Mouse (Mus musculus) ovary, postnatal 14 days (tissue): ENCODE data around the gene Golph3l.
A peak's percentile ranks its signal among the peaks of the same experiment; 100 is the strongest.

Source experiments
- DNase-seq: peaks from one replicate; pipeline ENCODE4 v3.0.0; 2022; ENCODE audit warnings: low spot score

The Golph3l gene

DNA sequence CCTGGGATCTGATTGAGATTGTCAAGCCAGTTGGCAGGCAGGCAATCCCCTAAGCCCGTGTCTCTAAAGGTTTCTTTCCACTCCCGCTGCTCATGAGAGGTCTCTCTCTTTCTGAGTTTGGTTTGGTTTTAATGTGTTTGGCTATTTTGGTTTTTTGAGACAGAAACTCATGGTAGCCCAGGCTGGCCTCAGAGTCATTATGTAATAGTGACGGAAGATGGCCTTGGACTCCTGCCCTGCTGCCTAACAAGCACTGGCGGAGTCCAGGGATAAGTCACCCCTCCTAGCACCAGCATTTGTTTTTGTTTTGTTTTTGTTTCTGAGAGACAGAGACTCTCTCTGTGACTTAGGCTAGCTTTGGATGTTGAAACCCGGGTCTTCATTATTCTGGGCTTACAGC is 66.7 kb downstream of the Golph3l start:
- no peak for DNase-seq

DNA sequence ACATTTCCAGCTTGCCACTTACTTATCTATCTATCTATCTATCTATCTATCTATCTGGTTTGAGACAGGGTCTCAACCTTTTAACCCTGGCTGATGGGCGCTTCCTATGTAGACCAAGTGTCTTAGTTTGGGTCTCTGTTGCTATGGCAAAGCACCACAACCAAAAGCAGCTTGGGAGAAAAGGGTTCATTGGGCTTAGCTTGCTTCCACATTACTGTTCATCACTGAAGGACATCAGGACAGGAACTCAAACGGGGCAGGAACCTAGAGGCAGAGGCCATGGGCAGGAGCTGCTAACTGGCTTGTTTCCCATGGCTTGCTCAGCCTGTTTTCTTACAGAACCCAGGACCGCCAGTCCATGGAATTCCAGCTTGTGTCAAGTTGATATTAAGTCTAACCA is 68.4 kb downstream of the Golph3l start:
- no peak for DNase-seq

DNA sequence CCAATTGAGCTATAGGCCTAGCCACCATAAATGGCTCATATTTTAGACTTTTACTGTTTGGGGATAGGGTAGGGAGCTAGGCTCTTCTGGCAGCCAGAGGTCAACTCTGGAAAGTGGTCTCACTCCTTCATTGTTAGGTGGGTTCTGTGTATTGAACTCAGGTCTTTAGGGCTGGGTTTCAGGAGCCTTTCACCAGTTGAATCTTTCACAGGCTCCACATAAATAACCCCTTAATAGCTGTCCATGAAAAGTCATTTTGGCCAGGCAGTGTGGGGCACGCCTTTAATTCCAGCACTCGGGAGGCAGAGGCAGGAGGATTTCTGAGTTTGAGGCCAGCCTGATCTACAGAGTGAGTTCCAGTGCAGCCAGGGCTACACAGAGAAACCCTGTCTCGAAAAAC is 69.0 kb downstream of the Golph3l start:
- no peak for DNase-seq

DNA sequence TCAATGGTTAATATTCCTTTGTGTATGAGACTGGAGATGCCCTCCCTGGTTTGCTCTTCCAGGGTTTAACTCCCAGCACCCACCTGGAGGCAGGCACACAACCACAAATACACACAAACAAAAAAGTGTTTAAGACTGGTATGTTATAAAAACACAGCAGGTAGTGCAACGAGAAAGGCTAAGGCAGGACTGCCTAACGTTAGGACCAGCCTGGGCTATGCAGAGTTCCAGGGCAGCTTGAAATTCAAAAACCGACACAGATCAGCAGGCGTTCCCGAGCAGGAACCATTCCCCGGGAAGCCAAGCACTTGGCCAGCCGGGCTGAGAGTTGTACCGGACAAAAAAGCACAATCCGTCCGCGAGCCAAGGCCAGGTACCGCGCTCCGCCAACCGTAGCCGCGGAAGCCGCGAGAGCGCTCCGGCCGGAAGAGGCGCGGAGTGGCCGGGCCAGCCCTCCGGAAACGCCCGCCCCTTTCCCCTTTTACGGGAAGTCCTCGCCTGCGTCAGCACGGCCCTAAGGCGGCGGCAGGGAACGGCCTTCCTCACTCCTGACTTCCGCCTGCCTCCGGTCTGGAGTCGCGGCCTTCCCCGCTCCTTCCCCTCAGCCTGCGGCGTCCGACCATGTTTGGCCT is 69.6 kb downstream of the Golph3l start, which contains the start of gene Mcl1:
Gene Mcl1 (plus strand): TSS at position 553 of the 632 bp plus-strand sequence.
- peak; percentile 93 for DNase-seq

DNA sequence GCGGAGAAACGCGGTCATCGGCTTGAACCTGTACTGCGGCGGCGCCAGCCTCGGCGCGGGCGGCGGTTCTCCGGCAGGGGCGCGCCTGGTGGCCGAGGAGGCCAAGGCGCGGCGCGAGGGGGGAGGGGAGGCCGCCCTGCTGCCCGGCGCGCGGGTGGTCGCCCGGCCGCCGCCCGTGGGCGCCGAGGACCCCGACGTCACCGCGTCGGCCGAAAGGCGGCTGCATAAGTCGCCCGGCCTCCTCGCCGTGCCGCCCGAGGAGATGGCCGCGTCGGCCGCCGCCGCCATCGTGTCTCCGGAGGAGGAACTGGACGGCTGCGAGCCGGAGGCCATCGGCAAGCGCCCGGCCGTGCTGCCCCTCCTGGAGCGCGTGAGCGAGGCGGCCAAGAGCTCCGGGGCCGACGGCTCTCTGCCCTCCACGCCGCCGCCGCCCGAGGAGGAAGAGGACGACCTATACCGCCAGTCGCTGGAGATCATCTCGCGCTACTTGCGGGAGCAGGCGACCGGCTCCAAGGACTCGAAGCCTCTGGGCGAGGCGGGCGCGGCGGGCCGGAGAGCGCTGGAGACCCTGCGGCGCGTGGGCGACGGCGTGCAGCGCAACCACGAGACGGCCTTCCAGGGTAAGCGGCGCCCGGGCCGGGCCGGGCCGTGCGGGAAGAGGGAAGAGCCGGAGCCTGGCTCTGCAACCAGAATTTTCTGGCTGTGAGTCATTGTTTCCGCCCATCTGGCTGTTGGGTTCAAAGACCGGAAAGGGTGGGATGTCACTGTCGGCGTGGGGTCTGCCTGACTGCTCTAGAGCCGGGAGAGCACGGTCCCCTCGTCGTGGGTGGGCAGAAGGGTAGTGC is 70.4 kb downstream of the Golph3l start:
- DNase-seq, result peak; percentile 59

DNA sequence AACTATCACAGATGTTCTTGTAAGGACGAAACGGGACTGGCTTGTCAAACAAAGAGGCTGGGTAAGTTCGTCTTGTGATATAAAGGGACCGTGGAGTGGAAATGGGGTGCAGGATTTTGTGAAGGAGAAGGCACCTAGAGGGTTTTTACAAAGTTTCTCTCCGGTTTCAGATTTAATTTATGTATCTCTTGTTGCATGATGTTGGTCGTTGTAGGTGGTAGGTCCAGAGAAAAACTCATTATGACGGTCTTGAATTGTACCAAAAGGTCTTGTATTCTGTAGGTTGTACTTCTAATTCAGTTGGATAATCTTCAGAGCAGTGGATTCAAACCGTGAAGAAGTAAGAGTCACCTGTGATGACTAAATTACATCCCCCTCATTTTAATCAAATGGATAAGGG is 71.2 kb downstream of the Golph3l start:
- no peak for DNase-seq

DNA sequence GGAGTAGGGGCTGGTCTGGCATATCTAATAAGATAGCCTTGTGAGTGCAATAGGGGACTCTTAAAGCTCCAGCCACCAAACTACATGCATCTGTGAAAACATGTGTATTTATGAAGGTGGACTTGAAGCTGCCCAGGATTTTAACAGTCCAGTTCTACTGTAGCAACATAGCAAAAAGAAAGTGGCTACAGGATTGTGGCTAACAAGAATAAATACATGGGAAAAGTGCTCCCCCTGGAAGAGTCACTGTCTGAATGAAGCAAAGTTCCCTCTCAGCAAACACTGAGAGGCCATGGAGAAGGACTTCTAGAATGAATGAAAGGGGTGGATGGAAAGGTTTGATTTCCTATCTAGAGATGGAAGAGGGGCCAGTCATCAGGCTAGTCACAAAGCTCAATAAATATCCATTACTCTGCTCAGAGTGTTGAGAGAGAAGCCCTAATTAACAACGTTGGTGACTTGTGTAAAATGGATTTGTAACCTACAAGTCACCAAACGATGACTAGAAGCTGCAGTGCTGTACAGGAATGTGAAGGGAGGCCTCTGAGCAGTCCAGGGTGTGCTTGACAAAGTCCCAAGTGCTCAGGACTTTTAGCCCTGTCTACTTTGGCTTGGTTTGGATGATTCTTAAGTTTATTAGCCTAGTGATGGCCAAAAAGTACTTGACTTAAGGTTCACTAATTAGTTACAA is 72.2 kb downstream of the Golph3l start:
- no peak for DNase-seq

DNA sequence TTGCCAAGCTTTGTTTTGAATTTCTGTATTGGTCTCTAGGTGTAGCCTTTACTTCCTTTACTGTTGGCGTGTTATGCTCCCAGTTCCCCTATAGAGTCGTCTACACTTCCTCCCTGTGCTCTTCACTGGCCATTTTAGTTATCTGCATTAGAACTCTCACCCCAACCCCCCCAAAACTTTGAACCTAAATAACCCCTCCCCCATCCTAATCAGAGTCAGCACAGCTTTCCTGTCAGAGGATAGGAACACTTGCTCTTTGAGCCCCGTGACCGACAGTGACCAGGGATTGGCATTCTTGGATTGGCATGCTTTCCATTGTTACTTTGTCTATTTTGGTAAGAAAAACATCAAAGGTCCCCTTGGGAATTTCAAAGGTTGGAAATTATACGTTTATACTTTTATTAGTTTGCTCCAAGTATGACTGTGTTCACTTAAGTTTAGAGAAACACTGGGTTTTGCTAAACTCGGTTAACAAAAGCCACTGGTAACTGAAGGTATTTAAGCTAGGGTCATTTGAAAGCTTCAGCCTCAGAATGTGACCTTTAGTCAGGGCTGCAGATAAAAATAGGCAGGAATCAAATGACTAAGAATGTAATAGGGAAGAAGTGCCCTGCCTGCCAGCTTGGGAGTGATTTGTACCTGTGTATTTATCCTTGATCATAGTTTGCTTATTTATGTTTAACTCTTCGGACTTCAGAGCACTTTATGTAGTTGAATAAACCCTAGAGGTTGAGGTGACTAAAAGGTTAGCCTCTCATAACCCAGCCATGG is 73.4 kb downstream of the Golph3l start:
- DNase-seq, result no peak

DNA sequence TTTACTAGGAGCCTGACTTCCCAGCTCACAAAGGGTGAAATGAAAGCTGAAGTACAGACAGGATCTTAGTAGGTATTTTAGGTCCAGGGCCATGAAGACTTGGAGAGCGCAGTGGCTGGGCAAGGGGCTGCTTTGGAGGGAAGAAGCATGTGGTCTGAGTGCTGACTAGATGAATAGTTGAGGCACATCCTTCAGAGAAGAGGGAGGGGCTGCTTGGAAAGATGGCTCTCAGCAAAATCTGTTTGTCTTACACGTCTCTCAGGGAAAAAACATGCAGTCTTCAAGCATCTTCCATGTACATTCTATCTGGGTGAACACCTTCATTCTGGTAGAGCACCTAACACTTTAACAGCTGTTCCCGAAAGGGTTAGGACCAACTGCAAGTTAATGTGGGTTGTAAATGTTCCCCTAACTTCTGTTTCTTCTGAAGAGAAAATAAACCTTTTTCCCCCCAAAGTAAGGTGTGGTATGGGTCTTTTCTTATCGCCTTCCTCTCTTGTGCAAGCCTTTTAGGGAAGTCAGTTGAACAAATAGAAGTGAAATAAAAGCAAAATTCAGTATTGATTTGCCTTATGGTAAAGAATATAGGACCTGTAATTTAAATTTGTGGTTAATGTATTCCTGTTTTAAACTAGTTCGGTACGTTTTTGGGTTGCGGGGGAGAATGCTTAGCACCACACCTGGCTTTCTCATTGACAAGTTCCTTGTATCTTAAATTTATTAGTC is 74.2 kb downstream of the Golph3l start:
- DNase-seq, result no peak

DNA sequence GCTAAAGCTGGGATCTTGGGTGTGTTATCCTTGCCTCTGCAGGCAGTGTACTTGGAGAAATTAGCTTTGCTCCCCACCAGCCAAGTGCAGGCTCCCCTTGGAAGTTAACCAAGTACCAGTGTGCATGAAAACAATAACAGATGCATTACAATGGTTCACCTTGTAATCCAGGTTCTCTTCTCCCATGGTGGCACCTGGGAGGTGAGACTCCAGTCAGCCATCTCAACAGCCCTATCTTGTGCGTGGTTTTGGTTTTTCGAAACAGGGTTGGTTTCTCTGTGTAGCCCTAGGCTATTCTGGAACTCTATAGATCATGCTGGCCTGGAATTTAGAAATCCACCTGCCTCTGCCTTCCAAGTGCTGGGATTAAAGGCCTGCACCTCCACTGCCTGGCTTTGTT is 74.8 kb downstream of the Golph3l start:
- no peak for DNase-seq

DNA sequence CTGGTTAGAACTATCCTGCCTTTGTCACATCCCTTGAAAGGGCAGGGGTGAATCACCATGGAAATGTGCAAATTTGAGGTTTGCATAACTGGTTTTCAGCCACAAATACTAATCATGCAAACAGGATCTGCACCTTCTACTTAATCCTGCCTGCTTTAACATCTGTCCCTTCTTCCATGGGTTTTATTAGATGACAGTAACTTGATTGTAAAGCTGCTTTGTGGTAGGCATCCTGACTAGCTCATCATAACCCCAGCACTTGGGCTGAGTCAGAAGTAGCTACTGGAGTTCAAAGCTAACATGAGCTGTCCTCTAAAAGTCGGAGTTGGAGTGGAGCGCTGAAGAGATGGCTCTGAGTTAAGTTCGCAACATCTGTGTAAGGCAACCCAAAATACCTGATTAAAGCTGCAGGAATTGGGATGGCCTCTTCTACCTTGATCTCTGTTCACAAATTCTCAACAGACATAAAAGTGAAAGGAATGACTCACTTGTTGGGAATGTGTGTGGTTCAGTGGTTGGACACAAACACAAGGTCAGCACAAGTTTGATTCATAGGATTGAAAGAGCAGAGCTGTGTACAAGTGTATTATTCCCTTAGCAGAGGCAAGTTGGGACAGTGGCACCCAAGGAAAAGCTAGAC is 75.4 kb downstream of the Golph3l start:
- no peak for DNase-seq

DNA sequence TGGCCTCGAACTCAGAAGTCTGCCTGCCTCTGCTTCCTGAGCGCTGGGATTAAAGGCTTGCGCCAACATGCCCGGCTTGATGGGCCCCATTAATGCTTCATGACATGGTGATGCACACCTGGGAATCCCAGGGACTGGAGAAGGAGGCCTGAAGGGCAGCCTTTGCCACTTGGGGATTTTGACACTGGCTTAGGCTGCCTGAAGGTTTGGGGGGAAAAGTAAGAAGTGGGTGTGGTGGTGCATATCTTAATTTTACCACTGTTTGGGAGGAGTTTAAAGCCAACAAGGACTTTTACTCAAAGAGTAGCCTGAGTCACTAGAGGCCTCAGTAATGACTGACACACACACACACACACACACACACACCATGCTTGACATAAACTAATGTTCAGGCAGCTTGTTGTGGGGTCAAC is 76.2 kb downstream of the Golph3l start:
- no peak for DNase-seq

DNA sequence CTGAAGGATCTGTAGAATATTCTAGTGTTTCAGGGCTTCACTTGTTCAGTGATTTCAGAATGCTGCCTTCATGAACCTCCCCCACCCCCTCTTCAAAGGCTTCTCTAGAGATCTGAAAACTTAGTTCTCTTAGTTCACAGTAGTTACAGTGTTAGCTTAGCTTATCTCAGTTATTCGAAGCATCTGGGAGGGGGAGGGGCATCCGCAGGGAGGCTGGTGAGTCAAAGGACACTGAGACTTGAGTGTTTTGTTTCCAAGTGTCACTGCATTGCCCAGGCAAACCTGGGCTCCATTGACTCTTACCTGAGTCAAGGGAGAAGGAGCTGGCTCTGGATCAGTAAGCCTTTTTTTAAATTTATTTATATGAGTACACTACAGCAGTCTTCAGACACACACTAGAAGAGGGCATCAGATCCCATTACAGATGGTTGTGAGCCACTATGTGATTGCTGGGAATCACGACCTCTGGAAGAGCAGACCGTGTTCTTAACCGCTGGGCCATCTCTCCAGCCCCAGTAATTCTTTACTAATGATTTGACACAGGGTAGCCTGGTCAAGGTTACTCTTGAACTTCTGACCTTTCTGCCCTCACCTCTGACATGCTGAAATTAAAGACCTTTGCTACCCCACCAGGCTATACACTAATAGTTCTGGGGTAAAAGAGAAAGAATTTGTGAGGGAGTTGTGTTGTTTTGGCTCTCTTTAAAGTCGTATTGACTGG is 77.5 kb downstream of the Golph3l start:
- no peak for DNase-seq

DNA sequence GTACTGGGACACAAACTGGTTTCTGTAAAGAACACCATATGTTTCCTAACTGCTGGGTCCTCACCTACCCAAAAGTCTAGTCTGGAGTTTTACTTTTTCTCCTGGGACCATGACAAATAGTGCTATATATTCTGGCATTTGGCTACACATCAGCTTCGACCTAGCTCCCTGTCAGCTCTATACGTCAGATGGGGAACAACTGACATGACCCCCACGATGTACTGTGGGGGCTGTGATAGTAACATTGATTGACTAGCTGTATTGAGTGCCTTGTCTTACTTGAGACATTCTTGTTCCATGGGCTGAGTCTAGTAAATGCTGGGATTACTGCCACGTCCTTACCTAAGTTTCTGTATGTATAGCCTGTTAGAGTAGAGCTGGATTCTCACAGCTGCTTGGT is 78.8 kb downstream of the Golph3l start:
- DNase-seq, result no peak

DNA sequence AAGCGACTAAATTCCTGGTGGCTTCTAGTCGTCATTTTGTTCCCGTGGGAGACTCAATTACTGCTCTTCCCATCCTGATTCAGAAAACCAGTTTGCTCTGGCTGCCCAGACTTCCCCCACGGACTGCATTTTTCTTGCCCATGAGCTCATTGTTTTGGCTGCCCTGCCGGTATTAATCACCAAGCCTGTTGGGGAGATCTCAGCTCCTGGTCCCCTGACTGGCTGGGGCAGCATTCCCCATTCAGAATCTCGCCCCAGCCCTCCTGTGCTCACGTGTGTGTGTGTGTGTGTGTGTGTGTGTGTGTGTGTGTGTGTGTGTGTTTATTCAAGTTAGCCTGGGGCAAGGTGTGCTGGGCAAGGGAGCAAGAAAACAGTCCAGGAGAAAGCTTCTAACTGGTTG is 79.3 kb downstream of the Golph3l start:
- DNase-seq, result no peak
